Mouse (Mus musculus): ENCODE data around the gene Spred1. TPM values are rescaled to one million over a fixed set of nuclear protein-coding genes. Genes with fewer than 3 reads are reported as not detected.
A peak's percentile ranks its signal among the peaks of the same experiment; 100 is the strongest.

The Spred1 gene
- polyA plus RNA-seq, 1 experiment from 2014 or later: 6.5 TPM

- Histone ChIP-seq H3K27me3 (ENCODE audit: control insufficient read depth, insufficient read depth, low read length) (no peaks in the 10 kb centered on the region), H3K4me2 (ENCODE audit: low read depth, low read length) (no peak overlapping the region), H3K9ac (ENCODE audit: low read length) (no peak overlapping the region), H3K9me3 (replicated peaks; ENCODE audit: control insufficient read depth, low read length) (no peaks in the 10 kb centered on the region), H3K36me3 (ENCODE audit: control insufficient read depth, insufficient read depth, low read length) (no peaks in the 10 kb centered on the region), H3K4me3 (replicated peaks; ENCODE audit: low read length) (no peak overlapping the region), H3K4me1 (ENCODE audit: control insufficient read depth, insufficient read depth, low read length) (no peaks in the 10 kb centered on the region), H3K27ac (ENCODE audit: low read length) (no peak overlapping the region)
- no peak for ATAC-seq (ENCODE audit: insufficient read depth, low FRiP score)
Measured at GRCm38 (mm10) chr2:117194309-117194708, 73.1 kb downstream of the Spred1 start.

GRCm38 (mm10) chr2:117195151-117195550 is 74.0 kb downstream of the Spred1 start:
- 50% methylated on average over 2 of the region's 2 CpGs for whole genome bisulfite sequencing
- H3K4me3 ChIP-seq (replicated peaks; ENCODE audit: low read length): no peak overlapping the region
- H3K27ac ChIP-seq (ENCODE audit: low read length): no peak overlapping the region
- H3K9ac ChIP-seq (ENCODE audit: low read length): no peak overlapping the region
- H3K9me3 ChIP-seq (replicated peaks; ENCODE audit: control insufficient read depth, low read length): no peaks in the 10 kb centered on the region
- H3K36me3 ChIP-seq (ENCODE audit: control insufficient read depth, insufficient read depth, low read length): no peaks in the 10 kb centered on the region
- H3K4me2 ChIP-seq (ENCODE audit: low read depth, low read length): no peak overlapping the region
- H3K4me1 ChIP-seq (ENCODE audit: control insufficient read depth, insufficient read depth, low read length): peaks cover 5% of the 10 kb centered on the region
- ATAC-seq (ENCODE audit: insufficient read depth, low FRiP score): no peak
- no peaks in the 10 kb centered on the region for H3K27me3 ChIP-seq (ENCODE audit: control insufficient read depth, insufficient read depth, low read length)

- no peak overlapping the region for H3K27ac ChIP-seq (ENCODE audit: low read length)
- H3K4me2 ChIP-seq (ENCODE audit: low read depth, low read length): no peak overlapping the region
- no peaks in the 10 kb centered on the region for H3K9me3 ChIP-seq (replicated peaks; ENCODE audit: control insufficient read depth, low read length)
- 46% methylated on average over 7 of the region's 7 CpGs for WGBS
- H3K4me1 ChIP-seq (ENCODE audit: control insufficient read depth, insufficient read depth, low read length): peaks cover 5% of the 10 kb centered on the region
- H3K4me3 ChIP-seq (replicated peaks; ENCODE audit: low read length): no peak overlapping the region
- H3K36me3 ChIP-seq (ENCODE audit: control insufficient read depth, insufficient read depth, low read length): no peaks in the 10 kb centered on the region
- no peak for ATAC-seq (ENCODE audit: insufficient read depth, low FRiP score)
- no peaks in the 10 kb centered on the region for H3K27me3 ChIP-seq (ENCODE audit: control insufficient read depth, insufficient read depth, low read length)
- H3K9ac ChIP-seq (ENCODE audit: low read length): no peak overlapping the region
Measured at GRCm38 (mm10) chr2:117195578-117195977, 74.4 kb downstream of the Spred1 start.

- no peaks in the 10 kb centered on the region for H3K36me3 ChIP-seq (ENCODE audit: control insufficient read depth, insufficient read depth, low read length)
- WGBS: 35% methylated on average over 9 of the region's 9 CpGs
- no peak overlapping the region for H3K4me2 ChIP-seq (ENCODE audit: low read depth, low read length)
- no peaks in the 10 kb centered on the region for H3K9me3 ChIP-seq (replicated peaks; ENCODE audit: control insufficient read depth, low read length)
- H3K4me1 ChIP-seq (ENCODE audit: control insufficient read depth, insufficient read depth, low read length): peaks cover 8% of the 10 kb centered on the region
- H3K9ac ChIP-seq (ENCODE audit: low read length): no peak overlapping the region
- H3K4me3 ChIP-seq (replicated peaks; ENCODE audit: low read length): no peak overlapping the region
- no peak for ATAC-seq (ENCODE audit: insufficient read depth, low FRiP score)
- H3K27ac ChIP-seq (ENCODE audit: low read length): no peak overlapping the region
- no peaks in the 10 kb centered on the region for H3K27me3 ChIP-seq (ENCODE audit: control insufficient read depth, insufficient read depth, low read length)
Measured at GRCm38 (mm10) chr2:117200869-117201338, 79.7 kb downstream of the Spred1 start.

- 55% methylated on average over 5 of the region's 5 CpGs for WGBS
- no peak overlapping the region for H3K27ac ChIP-seq (ENCODE audit: low read length)
Measured at GRCm38 (mm10) chr2:117203350-117203749, 82.2 kb downstream of the Spred1 start.

GRCm38 (mm10) chr2:117204534-117204933 is 83.4 kb downstream of the Spred1 start:
- H3K9me3 ChIP-seq (replicated peaks; ENCODE audit: control insufficient read depth, low read length): no peaks in the 10 kb centered on the region
- 63% methylated on average over 3 of the region's 3 CpGs for WGBS
- no peak overlapping the region for H3K4me3 ChIP-seq (replicated peaks; ENCODE audit: low read length)
- no peaks in the 10 kb centered on the region for H3K27me3 ChIP-seq (ENCODE audit: control insufficient read depth, insufficient read depth, low read length)
- no peak overlapping the region for H3K27ac ChIP-seq (ENCODE audit: low read length)
- no peaks in the 10 kb centered on the region for H3K36me3 ChIP-seq (ENCODE audit: control insufficient read depth, insufficient read depth, low read length)
- peaks cover 8% of the 10 kb centered on the region for H3K4me1 ChIP-seq (ENCODE audit: control insufficient read depth, insufficient read depth, low read length)
- no peak for ATAC-seq (ENCODE audit: insufficient read depth, low FRiP score)
- no peak overlapping the region for H3K9ac ChIP-seq (ENCODE audit: low read length)
- no peak overlapping the region for H3K4me2 ChIP-seq (ENCODE audit: low read depth, low read length)

More at GRCm38 (mm10) chr2:117203350-117203749, 82.2 kb downstream of the Spred1 start:
- ATAC-seq (ENCODE audit: insufficient read depth, low FRiP score): no peak
- Histone ChIP-seq H3K4me2 (ENCODE audit: low read depth, low read length) (no peak overlapping the region), H3K36me3 (ENCODE audit: control insufficient read depth, insufficient read depth, low read length) (no peaks in the 10 kb centered on the region), H3K4me3 (replicated peaks; ENCODE audit: low read length) (no peak overlapping the region), H3K27me3 (ENCODE audit: control insufficient read depth, insufficient read depth, low read length) (no peaks in the 10 kb centered on the region), H3K9ac (ENCODE audit: low read length) (no peak overlapping the region), H3K4me1 (ENCODE audit: control insufficient read depth, insufficient read depth, low read length) (peaks cover 8% of the 10 kb centered on the region), H3K9me3 (replicated peaks; ENCODE audit: control insufficient read depth, low read length) (no peaks in the 10 kb centered on the region)

- no peak for ATAC-seq (ENCODE audit: insufficient read depth, low FRiP score)
- 76% methylated on average over 6 of the region's 6 CpGs for WGBS
Measured at GRCm38 (mm10) chr2:117205066-117205465, 83.9 kb downstream of the Spred1 start.

GRCm38 (mm10) chr2:117210416-117211085 is 89.4 kb downstream of the Spred1 start:
- H3K27me3 ChIP-seq (ENCODE audit: control insufficient read depth, insufficient read depth, low read length): no peaks in the 10 kb centered on the region
- H3K4me1 ChIP-seq (ENCODE audit: control insufficient read depth, insufficient read depth, low read length): peaks cover 4% of the 10 kb centered on the region; the same call in 1 of the 2 replicates
- no peak overlapping the region for H3K27ac ChIP-seq (ENCODE audit: low read length)
- peak overlapping the region; percentile 20; the same call in 1 of the 2 replicates for H3K9ac ChIP-seq (ENCODE audit: low read length)
- WGBS: 8% methylated on average over 6 of the region's 6 CpGs
- no peaks in the 10 kb centered on the region for H3K36me3 ChIP-seq (ENCODE audit: control insufficient read depth, insufficient read depth, low read length)
- H3K4me2 ChIP-seq (ENCODE audit: low read depth, low read length): peak overlapping the region; percentile 48
- H3K9me3 ChIP-seq (replicated peaks; ENCODE audit: control insufficient read depth, low read length): no peaks in the 10 kb centered on the region
- ATAC-seq (ENCODE audit: insufficient read depth, low FRiP score): peak; percentile 94
- peak overlapping the region; percentile 2; the same call in 1 of the 2 replicates for H3K4me3 ChIP-seq (replicated peaks; ENCODE audit: low read length)

More at GRCm38 (mm10) chr2:117205066-117205465, 83.9 kb downstream of the Spred1 start:
- Histone ChIP-seq H3K27ac (ENCODE audit: low read length) (no peak overlapping the region), H3K4me1 (ENCODE audit: control insufficient read depth, insufficient read depth, low read length) (peaks cover 4% of the 10 kb centered on the region), H3K4me3 (replicated peaks; ENCODE audit: low read length) (no peak overlapping the region), H3K9me3 (replicated peaks; ENCODE audit: control insufficient read depth, low read length) (no peaks in the 10 kb centered on the region), H3K27me3 (ENCODE audit: control insufficient read depth, insufficient read depth, low read length) (no peaks in the 10 kb centered on the region), H3K4me2 (ENCODE audit: low read depth, low read length) (no peak overlapping the region), H3K9ac (ENCODE audit: low read length) (no peak overlapping the region), H3K36me3 (ENCODE audit: control insufficient read depth, insufficient read depth, low read length) (no peaks in the 10 kb centered on the region)

- H3K27me3 ChIP-seq (ENCODE audit: control insufficient read depth, insufficient read depth, low read length): no peaks in the 10 kb centered on the region
Measured at GRCm38 (mm10) chr2:117216152-117216551, 95.0 kb downstream of the Spred1 start.

More at GRCm38 (mm10) chr2:117216152-117216551, 95.0 kb downstream of the Spred1 start:
- peaks cover 5% of the 10 kb centered on the region; the same call in 1 of the 2 replicates for H3K4me1 ChIP-seq (ENCODE audit: control insufficient read depth, insufficient read depth, low read length)
- no peaks in the 10 kb centered on the region for H3K36me3 ChIP-seq (ENCODE audit: control insufficient read depth, insufficient read depth, low read length)
- H3K4me3 ChIP-seq (replicated peaks; ENCODE audit: low read length): no peak overlapping the region
- no peak for ATAC-seq (ENCODE audit: insufficient read depth, low FRiP score)
- WGBS: 52% methylated on average over 2 of the region's 2 CpGs
- no peak overlapping the region for H3K27ac ChIP-seq (ENCODE audit: low read length)
- H3K4me2 ChIP-seq (ENCODE audit: low read depth, low read length): no peak overlapping the region
- H3K9ac ChIP-seq (ENCODE audit: low read length): no peak overlapping the region
- H3K9me3 ChIP-seq (replicated peaks; ENCODE audit: control insufficient read depth, low read length): no peaks in the 10 kb centered on the region
